Mouse (Mus musculus) CD8-positive naive resting alpha-beta T cell, adult 2 months (primary cell): ENCODE data around the gene Gm42417.
"Not testable (repeated sequence)": the region's sequence is repeated elsewhere in the genome, so short reads cannot be mapped to it uniquely, and the experiment has no call there.

Source experiments
- DNase-seq, 2 experiments: peaks; one replicate each; pipeline ENCODE4 v3.0.0; 2022; ENCODE audit warnings: low read depth in 2 of 2, low spot score in 2 of 2

The Gm42417 gene

DNA sequence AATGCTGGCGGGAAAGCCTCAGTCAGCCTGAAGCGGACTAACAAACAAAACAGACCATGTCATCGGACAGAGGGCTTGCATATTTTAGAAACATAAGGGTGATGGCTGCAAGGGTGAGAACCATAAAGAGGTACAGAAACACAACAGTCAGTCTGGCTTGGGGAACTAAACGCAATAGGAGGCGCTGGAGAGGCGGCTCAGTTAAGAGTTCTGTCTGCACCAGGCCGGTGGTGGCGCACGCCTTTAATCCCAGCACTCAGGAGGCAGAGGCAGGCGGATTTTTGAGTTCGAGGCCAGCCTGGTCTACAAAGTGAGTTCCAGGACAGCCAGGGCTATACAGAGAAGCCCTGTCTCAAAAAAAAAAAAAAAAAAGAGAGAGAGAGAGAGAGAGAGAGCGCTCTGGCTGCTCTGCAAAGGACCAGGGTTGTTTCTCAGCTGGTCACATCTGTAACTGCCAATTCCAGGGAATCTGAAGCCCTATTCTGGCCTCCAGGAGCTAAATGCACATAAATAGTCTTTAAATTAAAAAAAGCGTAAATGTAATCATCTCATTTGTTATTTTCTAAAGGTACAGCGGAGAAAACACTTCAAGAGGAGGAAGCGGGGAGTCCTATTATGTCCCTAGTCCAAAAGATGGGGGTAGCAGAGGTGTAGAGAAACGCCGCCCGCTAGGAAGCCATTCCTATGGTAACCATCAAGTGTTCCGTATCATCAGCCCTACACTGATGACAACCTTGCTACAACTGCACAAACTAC lies 6.8 kb upstream of the Gm42417 start:
- DNase-seq = peak in 1 of 2 experiments; percentile 28

DNA sequence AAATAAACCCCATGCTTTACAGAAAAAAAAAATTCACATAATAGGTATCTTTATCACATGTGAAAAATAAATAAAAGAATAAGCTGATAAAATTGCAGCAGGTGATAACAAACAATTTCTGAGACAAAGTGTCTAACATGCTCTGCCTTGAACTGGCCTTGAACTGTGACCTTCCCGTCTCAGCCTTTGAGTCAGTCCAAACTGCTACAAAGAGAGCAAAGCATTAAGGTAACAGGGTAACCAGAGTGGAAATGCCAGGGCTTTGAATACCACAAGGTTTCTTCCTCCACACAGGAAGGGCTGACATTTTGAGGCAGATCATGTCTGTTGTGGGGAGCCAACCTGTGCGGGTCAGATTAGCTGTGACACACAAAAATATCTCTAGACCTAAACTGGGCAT lies 6.2 kb upstream of the Gm42417 start:
- no peak for DNase-seq

DNA sequence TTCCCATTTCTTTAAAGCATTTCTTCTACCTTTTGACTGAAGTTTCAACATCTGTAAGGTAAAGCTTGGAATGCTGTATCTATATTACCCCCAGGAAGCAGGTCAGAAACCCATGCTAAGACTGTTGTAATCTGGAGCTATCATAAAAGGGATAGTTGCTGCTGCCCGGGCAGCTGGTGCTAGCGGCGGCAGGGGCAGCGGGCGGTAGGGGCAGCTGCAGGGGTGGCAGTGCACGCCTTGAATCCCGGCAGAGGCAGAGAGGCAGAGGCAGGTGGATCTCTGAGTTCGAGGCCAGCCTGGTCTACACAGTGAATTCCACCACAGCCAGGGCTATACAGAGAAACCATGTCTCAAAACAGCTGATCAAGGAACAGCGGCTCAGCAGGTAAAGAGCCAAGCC lies 3.7 kb upstream of the Gm42417 start:
- DNase-seq = no peak

DNA sequence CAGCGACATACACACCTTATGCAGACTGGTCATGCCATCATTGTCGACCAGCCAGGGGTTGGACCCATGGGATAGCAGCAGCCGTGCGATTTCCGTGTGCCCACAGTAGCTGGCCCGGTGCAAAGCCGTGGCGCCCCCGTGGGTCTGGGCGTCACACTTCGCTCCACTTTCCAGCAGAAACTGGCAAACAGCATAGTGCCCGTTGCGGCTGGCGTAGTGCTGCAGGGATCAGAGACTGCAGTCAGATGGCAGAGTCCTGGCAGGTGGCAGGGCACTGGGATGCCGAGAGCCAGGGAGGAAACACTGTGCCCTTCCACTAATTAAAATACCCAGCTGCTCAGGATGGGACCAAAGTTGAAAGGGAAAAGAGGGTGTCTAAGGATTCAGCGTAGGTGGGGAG lies 2.6 kb upstream of the Gm42417 start:
- DNase-seq = no peak

DNA sequence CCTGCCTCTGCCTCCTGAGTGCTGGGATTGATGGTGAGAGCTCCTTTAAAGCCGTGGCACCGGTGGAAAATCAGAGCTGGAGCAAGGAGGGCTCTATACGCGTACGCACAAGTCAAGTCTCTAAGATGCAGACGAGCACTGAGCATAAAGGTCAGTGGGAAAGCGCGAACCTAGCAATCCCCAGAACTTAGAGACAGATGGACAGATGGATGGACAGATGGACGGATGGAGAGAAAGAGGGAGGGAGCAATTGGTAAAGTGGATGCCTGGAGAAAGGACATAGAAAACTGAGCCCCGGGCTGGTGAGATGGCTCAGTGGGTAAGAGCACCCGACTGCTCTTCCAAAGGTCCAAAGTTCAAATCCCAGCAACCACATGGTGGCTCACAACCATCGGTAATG lies 1.6 kb upstream of the Gm42417 start:
- DNase-seq = no peak

DNA sequence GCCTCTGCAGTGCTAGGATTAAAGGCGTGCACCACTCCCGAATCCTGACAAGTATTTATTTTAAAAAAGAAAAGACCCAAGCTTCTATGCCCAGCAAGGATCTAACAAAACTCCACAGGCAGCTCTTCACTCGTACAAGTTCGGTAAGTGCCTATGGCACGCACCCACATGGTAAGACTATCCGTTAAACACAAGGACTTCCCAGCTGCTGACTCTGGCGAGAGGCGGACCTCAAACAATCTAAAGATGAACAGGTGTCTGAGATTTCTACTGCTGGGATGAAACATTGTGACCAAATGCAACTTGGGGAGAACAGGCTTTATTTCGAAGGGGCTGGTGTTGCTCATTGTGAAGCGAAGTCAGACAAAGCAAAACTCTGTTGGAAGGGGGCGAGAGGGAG lies 903 bp upstream of the Gm42417 start:
- no peak for DNase-seq

DNA sequence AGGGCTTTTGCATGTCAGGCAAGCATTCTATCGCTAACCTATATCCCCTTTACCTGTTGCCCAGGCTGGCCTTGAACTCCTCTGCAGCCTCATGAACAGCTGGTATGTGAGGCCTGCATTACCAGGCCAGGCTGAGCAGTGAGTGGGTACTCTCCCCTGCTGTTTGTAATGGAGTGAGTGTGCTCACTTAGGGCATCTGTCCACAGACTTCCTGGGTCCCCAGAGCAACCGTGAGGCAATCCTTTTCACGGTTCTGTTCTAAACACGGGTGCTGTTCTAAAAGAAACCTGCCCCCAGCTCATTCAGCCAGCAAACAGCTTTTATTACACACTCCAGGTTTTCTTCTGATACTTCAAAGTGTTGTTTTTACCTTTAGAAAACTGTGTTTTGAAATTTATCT lies 502 bp downstream of the Gm42417 start:
- no peak for DNase-seq

DNA sequence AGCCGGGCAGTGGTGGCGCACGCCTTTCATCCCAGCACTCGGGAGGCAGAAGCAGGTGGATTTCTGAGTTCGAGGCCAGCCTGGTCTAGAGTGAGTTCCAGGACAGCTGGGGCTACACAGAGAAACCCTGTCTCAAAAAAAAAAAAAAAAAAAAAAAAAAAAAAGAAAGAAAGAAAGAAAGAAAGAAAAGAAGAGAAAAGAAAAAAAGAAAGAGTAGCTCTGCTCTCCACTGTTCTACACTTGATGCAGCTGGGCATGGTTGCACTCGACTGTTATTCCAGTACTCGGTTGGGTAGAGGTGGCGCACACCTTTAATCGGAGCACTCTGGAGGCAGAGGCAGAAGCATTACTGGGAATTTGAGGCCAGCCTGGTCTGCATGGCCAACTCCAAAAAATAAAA lies 2.4 kb downstream of the Gm42417 start, which contains the start of gene Ankrd23:
Gene Ankrd23 (minus strand): TSS at position 101 of the 400 bp plus-strand sequence.
- not testable (repeated sequence) for DNase-seq

DNA sequence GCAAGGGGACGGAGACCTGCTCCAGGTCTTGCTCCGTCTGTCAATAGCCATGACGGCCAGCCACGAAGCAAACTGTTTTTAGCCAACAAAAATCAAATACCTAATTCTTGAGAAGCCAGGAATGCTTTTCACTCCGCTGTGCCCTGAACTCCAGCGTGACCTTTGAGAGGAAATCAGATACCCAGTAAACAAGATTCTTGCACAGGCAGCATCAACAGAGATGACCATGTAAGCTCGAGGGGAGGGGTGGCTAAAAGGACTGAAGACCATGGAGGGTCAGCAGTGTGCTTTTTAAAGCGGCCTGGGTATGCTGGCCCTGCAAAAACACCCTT lies 2.9 kb downstream of the Gm42417 start:
- DNase-seq = no peak

DNA sequence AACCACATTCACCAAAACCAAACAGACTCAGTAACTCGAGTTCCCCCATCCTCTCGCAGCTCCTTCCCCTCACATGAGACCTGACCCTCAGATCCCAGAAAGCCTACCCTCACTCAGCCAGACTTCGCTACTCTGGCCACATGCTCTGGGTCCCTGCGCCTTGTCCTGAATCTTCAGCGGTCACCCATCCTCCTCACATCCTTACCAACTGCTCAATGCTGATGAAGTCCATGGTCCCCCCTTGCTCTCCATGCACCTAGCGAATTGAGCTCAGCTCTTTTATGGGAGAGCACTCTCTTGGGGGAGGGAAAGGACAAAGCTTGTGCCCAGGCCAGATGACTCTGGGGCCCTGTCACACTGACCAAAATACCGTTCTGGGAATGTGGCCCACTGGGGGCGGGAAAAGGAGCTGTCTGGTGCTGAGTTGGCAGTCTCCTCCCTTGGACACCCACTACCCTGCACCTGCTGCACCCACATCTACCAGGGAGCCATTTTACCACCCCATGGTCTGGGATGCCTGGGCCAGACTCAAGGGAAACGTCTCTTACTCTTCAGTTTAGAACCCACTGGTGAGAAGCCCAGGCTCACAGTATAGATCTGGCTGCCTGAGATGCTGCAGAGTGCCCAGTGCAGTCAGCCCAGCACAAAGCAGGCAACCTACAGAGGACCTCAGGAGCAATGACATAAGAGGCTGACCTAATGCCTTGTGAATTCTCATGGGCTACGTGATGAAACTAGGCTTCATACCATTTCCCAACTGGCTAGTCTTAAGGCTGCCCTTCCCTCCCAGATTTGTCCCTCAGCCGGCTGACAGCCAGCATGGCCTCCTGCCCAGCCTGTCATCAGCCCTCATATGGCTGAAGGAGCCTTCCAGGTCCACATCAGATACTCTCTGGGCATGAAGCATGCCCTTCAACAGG lies 3.5 kb downstream of the Gm42417 start:
- DNase-seq = no peak

DNA sequence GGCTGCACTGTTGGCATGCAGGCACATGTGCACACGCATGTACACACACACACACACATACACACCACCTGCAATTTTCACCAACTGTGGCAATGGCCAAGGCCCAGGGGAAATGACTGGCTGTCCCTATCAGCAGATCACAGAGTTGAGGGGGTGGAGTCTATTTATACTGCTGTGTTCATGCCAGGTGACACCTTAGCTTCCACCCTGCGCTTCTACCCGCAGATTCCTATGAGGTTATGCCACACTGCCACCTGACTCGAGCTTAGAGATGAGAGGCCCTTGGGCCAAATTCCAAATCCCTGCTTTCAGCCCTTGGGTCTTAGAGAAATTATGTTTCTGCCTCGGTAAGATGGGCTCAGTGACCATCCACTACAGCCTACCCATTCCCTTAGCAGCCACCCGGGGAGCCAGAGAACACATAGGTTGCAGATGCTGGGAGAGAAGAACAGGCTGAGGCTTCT lies 4.6 kb downstream of the Gm42417 start:
- no peak for DNase-seq

DNA sequence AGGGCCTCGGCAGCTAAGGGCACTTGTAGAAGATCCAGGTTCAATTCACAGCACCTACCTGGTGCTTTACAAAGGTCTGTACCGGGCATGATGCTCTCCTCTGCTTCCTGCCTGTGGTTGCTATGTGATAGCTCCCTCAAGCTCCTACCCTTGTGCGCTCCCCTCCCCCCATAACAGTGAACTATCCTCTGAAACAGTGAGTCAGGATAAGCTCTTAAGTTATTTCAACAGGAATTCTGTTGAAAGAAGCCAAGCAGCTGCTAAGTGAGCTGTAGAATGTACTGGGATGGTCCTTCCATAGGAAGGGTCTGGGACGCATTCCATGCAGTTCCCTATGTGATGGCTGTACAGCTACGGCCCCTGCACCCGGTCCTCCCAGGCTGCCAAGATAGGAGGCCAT lies 5.7 kb downstream of the Gm42417 start:
- no peak for DNase-seq

DNA sequence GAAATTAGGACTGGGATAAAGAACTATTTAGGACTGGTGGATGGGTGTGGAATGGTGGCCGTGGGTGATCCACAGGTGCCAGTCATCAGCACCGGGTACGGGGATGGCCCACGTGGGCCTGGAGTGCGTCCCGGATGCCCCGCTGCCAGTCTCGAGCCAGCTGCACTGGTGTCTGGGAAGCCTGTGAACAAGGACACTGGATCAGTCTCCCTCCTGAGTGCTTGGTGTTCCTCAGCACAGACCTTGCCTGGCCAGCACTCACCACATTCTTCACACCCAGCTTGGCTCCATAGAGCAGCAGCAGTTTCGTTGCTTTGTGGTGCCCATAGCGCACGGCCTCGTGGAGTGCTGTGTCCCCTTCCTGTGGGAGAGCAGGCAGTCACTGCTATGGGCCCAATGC lies 7.8 kb downstream of the Gm42417 start:
- no peak for DNase-seq

DNA sequence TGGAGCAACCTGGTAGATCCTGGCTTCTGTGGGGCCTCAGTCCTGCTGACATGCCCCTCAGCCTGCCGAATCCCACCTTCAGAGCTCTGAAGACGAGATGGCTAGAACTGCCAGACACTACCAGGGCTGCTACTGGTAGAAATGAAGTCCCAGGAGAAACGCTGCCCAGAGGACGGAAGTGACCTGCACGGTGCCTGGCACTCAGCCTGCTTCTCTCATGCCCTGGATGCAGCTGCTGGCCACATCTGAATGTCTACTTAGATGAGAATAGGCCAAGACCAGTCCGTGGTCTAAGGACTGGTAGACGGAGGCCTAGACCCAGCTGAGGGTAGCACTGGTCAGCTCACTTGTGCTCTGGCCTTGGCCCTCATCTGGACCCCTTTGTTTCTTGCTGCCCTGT lies 8.3 kb downstream of the Gm42417 start:
- no peak for DNase-seq

DNA sequence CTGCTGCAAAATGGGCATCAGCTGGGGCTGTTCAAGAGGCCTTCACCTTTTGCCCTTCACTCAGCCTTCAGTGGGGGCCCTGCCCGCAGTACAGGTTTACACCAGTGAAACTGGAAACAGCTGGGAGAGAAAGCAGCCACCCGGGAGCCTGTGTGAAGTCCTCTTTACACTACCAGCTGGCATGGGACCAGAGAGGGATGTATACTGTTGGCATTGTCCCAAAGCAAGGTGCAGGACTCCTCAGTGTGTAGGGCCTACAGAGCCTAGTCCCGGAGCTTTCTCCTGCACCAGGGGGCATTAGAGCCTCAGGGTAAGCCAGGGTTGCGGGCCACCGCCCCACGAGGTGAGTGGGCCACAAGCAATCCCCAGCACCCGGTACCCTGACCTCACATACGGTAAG lies 8.7 kb downstream of the Gm42417 start:
- DNase-seq = no peak

DNA sequence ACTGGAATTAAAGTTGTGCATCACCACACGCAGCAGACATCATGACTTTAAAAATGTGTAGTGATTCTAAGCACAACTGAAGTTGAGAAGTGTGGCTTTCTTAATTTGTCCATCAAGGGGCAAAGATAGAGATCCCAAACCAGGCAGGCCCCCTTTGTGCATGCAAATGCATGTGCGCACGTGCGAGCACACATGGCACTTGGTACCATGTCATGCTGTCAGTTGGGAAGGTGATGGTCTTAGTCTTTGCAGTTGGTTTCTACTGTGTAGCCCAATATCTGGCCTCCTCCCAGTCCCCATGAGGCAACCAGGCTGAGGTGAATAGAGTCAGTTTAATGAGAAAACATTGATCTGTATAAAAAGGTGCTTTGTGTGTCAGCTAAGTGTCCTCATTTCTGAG lies 9.4 kb downstream of the Gm42417 start:
- DNase-seq = no peak

DNA sequence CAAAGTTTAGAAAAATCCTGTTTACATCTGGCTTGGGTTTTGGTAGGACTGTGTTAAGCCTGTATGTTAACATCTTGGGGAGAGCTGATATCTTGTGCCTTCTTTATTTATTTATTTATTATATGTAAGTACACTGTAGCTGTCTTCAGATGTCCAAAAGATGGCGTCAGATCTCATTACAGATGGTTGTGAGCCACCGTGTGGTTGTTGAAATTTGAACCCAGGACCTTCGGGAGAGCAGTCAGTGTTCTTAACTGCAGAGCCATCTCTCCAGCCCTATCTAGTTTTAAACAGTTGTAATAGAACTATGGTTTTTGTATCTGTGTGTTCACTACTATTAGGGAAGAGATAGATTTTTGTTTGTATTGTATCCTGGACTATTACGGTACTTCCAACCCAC lies 10.0 kb downstream of the Gm42417 start:
- no peak for DNase-seq

DNA sequence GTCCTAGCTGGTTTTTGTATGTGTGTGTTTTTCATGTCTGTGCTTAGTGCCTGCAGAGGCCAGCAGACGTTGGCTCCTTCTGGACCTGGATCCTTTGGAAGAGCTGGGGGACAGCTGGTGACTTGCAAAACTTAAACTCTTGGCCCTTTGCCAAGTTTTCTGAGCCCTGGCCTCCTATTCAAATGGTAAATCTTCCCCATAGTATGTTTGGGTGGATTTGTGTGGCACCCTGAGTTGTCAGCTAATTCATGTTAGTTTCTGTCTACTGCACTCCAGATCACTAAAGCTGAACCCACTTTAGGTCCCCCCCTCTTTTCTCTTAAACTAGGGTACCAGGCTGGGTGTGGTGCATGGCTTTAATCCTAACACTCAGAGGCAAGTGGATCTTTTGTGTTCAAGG lies 10.9 kb downstream of the Gm42417 start:
- no peak for DNase-seq

DNA sequence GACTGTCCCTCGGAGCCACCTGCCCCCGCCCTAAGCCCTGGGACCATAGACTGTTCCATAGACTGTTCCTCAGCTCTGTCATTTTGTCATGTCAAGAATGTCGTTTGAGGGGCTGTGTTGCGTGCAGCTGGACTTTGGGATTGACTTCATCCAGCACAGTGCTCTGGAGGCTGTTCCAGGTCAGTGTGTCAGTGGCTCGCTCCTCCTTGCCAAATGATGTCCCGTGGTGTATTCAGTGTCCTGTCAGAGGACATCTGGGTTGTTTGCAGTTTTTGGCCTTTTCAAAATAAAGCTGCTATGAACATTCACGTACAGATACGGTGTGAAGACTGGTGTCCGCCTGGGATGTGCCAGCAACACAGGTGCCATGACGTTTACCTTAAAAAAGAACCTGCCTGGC lies 12.3 kb downstream of the Gm42417 start:
- DNase-seq = no peak

DNA sequence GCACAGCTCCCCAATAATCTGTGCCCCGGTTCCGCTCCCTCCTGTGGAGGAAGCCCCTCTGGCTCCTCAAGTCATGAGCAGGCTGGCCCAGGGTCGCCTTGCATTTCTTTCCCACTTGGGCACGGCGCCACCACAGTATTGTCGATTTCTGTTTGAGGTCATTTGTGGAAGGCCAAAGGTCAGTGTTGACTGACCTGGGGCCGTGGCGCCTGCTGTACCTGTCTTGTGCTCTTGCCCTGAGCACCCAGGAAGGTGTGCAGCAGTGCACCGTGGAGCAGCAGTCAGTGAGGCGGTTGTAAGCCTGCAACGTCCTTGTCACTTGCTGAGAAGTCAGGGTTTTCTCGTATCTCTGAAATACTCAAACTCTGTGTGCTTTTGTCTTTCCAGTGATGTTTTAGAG lies 13.5 kb downstream of the Gm42417 start:
- DNase-seq = no peak

DNA sequence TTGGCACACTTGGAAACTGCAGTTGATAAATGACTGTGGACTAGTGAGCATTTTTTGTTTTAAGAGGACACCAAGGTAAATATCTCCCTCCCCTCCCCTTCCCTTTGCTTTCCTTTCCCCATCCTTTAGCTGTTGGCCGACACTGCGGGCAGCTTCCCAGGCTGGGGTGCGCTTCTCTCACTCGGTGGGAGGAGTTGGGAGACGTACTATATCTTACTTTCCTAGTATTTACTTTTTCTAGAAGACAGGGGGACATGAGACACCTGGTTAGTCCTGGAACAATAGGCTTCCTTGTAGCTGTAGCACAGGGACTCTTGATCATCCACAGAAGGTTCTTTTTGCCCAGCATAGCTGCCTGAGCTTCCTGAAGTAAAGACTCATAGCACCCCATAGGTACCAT lies 15.2 kb downstream of the Gm42417 start:
- no peak for DNase-seq

DNA sequence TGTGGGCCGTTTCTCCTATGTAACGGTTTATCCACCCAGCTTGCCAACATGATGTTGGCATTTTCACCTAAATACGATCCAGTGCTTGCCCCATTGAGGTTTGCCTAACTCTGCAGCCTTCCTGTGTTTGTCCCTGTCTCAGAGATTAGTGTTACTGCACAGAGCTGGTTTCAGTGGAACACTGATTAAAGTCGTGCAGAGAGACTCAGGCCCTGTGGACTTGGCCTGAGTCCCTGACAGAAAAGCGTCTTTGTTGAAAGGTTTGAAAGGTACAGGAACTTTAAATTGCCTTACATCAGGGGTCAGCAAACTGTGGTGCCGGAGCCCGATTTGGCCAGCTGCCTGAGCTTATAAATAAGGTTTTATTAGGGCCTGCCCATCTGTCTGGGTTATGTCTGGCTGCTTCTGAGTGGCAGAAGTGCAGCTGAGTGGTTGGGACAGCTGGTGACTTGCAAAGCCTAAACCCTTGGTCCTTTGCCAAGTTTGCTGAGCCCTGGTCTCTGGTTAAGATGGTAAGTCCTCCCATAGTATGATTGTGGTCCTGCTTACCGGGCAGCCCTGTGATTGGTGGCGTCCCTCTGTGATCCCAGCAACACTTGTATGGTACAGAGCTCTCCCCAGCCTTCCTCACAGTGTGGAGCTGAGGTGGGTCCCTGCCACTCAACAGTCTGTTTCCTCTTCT lies 15.8 kb downstream of the Gm42417 start:
- no peak for DNase-seq
